Mouse (Mus musculus) cortical plate, adult 2 months (tissue): ENCODE measurements around the gene Rpp38. TPM values are rescaled to one million over a fixed set of nuclear protein-coding genes. Genes with fewer than 3 reads are reported as not detected.
A peak's percentile ranks its signal among the peaks of the same experiment; 100 is the strongest.

Source experiments
- H3K27ac ChIP-seq: fragments of 200-500 bp; 2 replicates; pipeline ENCODE4 v1.5.1; 2012; ENCODE audit warnings: low read length, control low read depth, inconsistent platforms; ENCODE audit not compliant: insufficient read depth
- H3K4me1 ChIP-seq: fragments of 200-500 bp; 2 replicates; pipeline ENCODE4 v1.6.1; 2011; ENCODE audit warnings: low read length; ENCODE audit not compliant: control insufficient read depth, insufficient read depth
- H3K4me3 ChIP-seq: fragments of 200-500 bp; 2 replicates; pipeline ENCODE4 v1.5.1; 2011; ENCODE audit warnings: mild to moderate bottlenecking, low read length, control low read depth; ENCODE audit not compliant: insufficient read depth
- CTCF ChIP-seq: fragments of 200-500 bp; IDR thresholded peaks from 2 replicates; pipeline ENCODE4 v1.5.1; 2011; ENCODE audit warnings: mild to moderate bottlenecking, control low read depth, low read length; ENCODE audit not compliant: insufficient read depth; ENCODE audit errors: extremely low read depth
- POLR2A ChIP-seq: fragments of 200-500 bp; IDR thresholded peaks from 2 replicates; pipeline ENCODE4 v1.6.1; 2011; ENCODE audit warnings: mild to moderate bottlenecking, low read length, control low read depth; ENCODE audit not compliant: insufficient read depth; ENCODE audit errors: extremely low read depth
- polyA plus RNA-seq: library from polyadenylated mRNA; depleted of rRNA; stranded (reverse); fragments of >200 nt; gene quantifications from 2 replicates; pipeline ENCODE4 v1.2.3, GENCODE M21; 2012

Rpp38 gene
- polyA plus RNA-seq, 1 experiment: 11.0 TPM

DNA sequence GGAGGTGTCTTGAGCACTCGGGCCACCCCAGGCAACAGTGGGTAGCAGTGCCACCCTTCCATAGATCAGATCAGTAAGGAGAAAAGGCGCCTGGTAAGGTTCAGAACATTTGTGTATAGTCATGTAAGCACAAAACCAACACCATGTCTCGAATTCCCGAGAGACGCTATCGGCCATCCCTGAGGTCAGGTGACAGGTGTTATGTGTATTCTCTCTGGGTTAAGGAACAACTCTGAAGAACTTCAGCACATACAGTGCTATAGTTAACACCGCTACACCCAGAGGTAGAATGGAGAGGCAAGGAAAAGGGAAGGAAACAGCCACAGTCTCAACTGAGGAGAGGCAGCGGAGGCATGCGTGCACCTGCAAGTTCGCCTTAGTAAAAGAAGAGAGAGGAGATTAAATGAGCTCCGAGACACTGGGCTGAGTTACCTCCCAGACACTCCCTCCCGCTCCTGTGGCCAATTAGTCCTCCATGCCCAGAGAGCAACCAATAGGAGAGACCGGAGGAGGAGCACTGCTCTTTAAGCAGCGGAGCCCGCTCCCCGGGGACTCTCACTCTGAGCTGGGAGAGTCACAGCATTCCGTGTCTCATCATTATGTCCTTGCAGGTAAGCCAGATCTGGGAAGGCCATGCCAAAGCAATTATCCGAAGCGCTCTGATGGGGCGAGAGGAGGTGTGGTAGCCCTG is 3.3 kb upstream of the Rpp38 start, which contains the start of gene Acbd7:
Gene Acbd7, plus strand, starts transcription at position 558 of the 691 bp plus-strand sequence.
- no peak for TF ChIP-seq POLR2A
- TF ChIP-seq CTCF: no peak
- Histone ChIP-seq H3K4me1 (peaks cover 2% of the 10 kb centered on the region; the same call in 1 of the 2 replicates), H3K27ac (no peak within 1 kb of the TSS), H3K4me3 (peak within 1 kb of the TSS; percentile 31)

DNA sequence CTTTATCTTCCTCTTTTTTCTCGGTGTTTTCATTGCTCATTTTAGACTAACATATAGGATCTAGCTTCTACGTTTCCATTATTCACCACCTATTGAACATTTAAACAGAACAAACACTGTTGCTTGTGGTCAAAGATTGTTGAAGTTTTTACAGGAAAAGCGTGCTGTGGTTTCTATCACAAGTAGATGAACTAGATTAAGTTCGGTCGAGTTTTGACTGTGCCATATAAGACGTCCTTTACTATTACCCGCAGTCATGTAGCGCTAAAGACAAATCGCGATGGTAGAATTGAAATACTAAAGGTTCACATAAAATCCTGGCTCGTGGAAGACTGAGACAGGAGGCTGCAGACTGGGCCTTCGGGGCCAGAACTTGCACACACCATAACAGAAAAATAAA is 1.3 kb upstream of the Rpp38 start:
- TF ChIP-seq POLR2A (no peak), CTCF (no peak)
- Histone ChIP-seq H3K27ac (no peak overlapping the region), H3K4me3 (no peak overlapping the region)

DNA sequence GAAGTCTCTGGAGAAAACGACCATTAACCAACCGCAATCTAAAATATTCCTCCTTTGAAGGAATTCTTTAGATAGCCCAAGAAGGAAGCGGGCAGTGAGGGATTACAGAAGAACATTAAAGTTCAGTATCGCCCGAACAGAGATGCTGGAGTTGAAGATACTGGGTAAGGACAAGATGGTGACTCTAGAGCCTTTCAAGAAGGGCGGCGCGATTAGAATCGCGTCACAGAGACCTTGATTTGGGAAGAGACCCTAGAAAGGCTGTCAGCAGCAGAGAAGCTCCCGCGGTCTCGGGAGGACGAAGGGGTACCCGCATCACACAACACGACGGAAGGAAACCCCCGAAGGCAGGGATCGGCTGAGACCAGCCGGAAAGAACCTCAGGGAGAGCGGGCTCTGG is 387 bp downstream of the Rpp38 start:
- Histone ChIP-seq H3K27ac (peak overlapping the region; percentile 70), H3K4me1 (peaks cover 2% of the 10 kb centered on the region; the same call in 1 of the 2 replicates), H3K4me3 (peak overlapping the region; percentile 51)
- TF ChIP-seq CTCF (no peak), POLR2A (no peak)

More for the DNA sequence above, 1.3 kb upstream of the Rpp38 start:
- peaks cover 2% of the 10 kb centered on the region; the same call in 1 of the 2 replicates for H3K4me1 ChIP-seq

DNA sequence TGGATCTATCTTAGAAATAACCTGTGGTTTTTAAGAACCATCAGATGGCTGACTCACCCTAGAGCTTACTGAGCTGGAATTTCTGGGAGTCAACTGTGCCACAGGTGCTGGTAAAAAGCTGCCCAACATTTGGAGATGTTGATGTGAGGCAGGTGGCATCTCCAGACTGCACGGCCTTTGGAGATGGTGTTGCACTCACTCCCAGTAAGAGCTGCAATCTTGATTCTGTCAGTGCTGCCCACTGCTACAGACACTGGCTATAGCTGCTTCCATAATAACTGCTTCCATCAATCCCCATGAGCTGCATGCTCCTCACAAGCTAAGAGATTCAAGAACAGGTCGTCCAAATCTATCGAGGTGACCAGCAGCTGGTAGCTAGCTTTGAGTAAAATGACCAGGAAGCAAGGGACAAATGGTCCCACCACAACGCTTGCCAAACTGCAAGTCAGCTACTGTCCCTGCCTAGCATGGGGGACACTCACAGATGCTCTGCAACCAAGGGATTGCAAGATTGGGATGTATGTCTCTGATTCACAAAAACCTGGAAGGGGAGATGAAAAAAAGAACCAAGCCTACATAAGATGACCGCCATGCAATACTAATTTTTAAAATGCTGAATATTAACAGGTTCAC is 1.3 kb downstream of the Rpp38 start:
- TF ChIP-seq POLR2A (no peak), CTCF (no peak)
- no peak overlapping the region for H3K27ac ChIP-seq
- H3K4me3 ChIP-seq: no peak overlapping the region; the same call in 1 of the 2 replicates
- peaks cover 2% of the 10 kb centered on the region; the same call in 1 of the 2 replicates for H3K4me1 ChIP-seq

DNA sequence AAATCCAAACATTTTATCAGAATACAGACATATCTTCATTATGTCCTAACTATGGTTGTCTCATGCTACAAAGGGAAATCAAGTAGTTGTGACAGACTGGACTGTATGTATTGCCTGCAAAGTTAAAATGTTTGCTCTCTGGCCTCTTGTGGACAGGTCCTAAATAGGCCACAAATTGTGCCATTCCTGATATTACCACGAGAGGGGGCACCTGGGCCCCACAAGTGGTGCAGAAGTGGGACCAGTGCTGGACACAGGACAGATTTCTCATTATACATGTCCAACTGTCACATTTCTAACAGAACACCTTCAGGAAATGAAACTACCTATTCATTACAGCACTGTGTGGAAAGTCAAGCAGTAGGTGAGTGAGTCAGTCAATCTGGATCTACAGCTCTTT is 5.1 kb downstream of the Rpp38 start:
- Histone ChIP-seq H3K4me1 (peaks cover 2% of the 10 kb centered on the region; the same call in 1 of the 2 replicates), H3K27ac (no peak overlapping the region), H3K4me3 (no peak overlapping the region)
- TF ChIP-seq POLR2A (no peak), CTCF (peak; percentile 45; the same call in 1 of the 2 replicates)

DNA sequence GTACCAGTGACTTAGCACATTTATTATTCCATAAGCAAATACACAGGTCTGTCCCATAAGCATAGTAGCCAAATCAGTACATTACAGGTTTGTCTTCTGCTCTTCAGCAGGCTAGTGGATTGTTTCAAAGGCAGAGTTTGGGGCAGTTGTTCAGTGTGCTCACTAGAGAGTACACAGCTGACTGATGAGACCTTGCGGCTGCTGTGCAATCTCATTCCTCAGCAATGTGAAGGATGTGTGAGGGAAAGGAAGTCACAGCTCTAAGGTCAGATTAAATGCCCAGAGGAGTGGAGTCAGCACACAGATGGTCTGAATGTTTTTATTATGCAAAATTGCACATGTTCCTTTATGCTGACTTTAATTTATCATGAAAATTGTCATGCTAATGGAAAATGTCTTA is 5.9 kb downstream of the Rpp38 start:
- Histone ChIP-seq H3K4me1 (peaks cover 2% of the 10 kb centered on the region; the same call in 1 of the 2 replicates), H3K4me3 (no peak overlapping the region), H3K27ac (no peak overlapping the region)
- TF ChIP-seq POLR2A (no peak), CTCF (no peak)

DNA sequence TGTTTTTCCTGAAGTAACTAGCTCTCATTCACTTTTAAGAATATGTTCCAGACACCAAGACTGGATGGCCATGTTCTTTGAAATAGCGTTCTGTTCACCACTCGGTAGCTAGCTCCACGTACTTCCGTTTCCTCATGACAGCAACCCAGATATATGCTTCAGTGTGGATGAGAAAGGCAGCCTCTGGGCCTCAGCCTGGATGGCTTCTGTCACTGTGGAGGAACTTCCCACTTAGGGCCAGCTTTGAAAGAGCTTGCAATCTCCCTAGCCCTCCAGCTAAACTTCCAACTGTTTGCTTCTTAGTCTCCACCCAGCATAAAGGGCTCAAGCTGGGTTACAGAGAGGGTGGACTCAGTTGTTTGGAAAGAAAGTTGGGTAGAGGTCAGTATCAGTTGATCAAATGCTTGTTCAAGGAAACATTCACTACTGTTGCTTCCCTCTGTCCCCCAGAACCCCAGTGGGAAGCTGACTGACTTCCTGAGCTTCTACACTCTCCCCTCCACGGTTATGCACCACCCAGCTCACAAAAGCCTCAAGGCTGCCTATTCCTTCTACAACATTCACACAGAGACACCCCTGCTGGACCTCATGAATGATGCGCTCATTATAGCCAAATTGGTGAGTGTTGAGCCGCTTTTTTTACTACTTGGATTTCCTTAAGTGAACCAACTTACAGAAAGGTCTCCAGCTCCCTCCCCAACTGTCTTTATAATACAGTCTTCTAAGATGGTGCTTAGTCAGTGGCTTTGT is 7.9 kb downstream of the Rpp38 start:
- no peak for TF ChIP-seq POLR2A
- TF ChIP-seq CTCF: no peak
- Histone ChIP-seq H3K4me1 (no peaks in the 10 kb centered on the region), H3K27ac (no peak overlapping the region), H3K4me3 (no peak overlapping the region)

DNA sequence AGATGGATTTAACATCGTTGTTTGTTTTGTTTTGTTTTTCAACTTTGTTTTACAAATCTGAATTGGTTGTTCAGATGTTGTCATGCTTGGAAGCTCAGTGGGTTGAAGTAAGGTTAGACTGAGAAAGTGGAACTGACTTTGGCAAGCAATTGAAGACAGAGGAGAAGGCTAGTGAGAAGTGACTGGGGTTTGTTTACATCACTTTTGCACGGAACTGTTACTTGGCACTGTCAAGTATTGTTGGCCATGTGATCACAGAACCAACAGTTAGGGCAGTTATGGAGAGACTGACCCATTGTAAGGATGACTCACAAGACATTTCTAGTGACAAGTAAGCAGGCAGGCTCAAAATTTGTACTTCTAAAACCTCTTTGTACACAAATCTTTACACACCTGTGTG is 9.3 kb downstream of the Rpp38 start:
- H3K27ac ChIP-seq: no peak overlapping the region
- H3K4me3 ChIP-seq: no peak overlapping the region
- TF ChIP-seq CTCF (no peak), POLR2A (no peak)
- no peaks in the 10 kb centered on the region for H3K4me1 ChIP-seq

DNA sequence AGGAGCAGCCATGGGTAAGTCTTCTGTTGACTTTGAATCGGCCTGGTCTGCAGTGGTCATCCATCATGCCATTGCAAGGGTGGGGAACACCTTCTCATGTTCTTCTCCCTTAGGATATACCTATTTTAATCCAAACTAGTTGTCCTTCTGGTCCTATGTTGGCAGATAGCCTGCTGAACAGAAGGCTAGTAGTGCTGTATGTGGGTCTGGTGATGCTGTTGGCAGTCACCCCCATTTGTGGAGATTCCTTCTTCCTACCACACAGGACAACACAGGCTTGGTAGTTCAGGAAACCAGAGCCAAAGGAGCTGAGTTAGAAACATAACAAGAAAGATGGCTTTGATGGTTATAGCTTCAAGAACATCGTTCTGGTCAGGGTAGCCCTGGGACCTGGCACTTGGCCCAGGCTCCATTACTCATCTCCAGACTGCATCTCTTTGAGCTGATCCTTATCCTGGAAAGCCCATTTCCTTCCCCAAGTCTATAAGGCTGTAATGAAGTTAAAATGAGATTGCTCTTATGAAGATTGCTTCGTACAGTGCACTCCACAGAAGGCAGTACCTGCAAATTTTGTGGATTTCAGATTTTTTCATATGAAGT is 26.9 kb downstream of the Rpp38 start:
- H3K4me3 ChIP-seq: no peak overlapping the region
- no peaks in the 10 kb centered on the region; the same call in 1 of the 2 replicates for H3K4me1 ChIP-seq
- no peak for TF ChIP-seq POLR2A
- TF ChIP-seq CTCF: no peak
- H3K27ac ChIP-seq: no peak overlapping the region
